Mouse (Mus musculus): ENCODE measurements at regions not wholly inside any gene's neighbourhood (a gene's known extent, or its start where the extent isn't known, plus 50 kb on each side); places are given as distances from the start of the nearest gene placed in this dataset.

- WGBS = 52% methylated on average over 3 of the region's 3 CpGs
- TF ChIP-seq CTCF (IDR thresholded peaks at IDR 0.05; ENCODE audit: low read depth) (no peak), EP300 (IDR thresholded peaks at IDR 0.05; ENCODE audit: low read depth) (no peak)
Observed at GRCm38 (mm10) chr17:42934068-42934467, 57.6 kb upstream of the Cd2ap start.

GRCm38 (mm10) chr17:42933335-42934004, 57.0 kb upstream of the Cd2ap start:
- no peak for DNase-seq (ENCODE audit: low spot score)
- no peaks in the 10 kb centered on the region for H3K9me3 ChIP-seq (replicated peaks; ENCODE audit: control insufficient read depth, low read length)
- ATAC-seq (ENCODE audit: insufficient read depth, low read depth) = no peak
- peaks cover 21% of the 10 kb centered on the region; the same call in 1 of the 2 replicates for H3K4me1 ChIP-seq (ENCODE audit: control insufficient read depth, insufficient read depth)
- no peaks in the 10 kb centered on the region for H3K27me3 ChIP-seq (ENCODE audit: control insufficient read depth, insufficient read depth, low read length)
- no peak overlapping the region for H3K4me3 ChIP-seq (ENCODE audit: low read depth, low read length)
- no peak overlapping the region for H3K9ac ChIP-seq (replicated peaks; ENCODE audit: low read depth, low read length)
- no peak for TF ChIP-seq CTCF (IDR thresholded peaks at IDR 0.05; ENCODE audit: low read depth)
- TF ChIP-seq EP300 (IDR thresholded peaks at IDR 0.05; ENCODE audit: low read depth) = no peak
- H3K4me2 ChIP-seq (ENCODE audit: low read depth, low read length) = no peak overlapping the region
- no peak overlapping the region for H3K27ac ChIP-seq (ENCODE audit: low read depth)
- no peaks in the 10 kb centered on the region for H3K36me3 ChIP-seq (replicated peaks; ENCODE audit: control insufficient read depth, insufficient read depth, low read length)
- 72% methylated on average over 7 of the region's 7 CpGs for WGBS

More at GRCm38 (mm10) chr17:42934068-42934467, 57.6 kb upstream of the Cd2ap start:
- Histone ChIP-seq H3K27me3 (ENCODE audit: control insufficient read depth, insufficient read depth, low read length) (no peaks in the 10 kb centered on the region), H3K4me2 (ENCODE audit: low read depth, low read length) (no peak overlapping the region), H3K36me3 (replicated peaks; ENCODE audit: control insufficient read depth, insufficient read depth, low read length) (no peaks in the 10 kb centered on the region), H3K4me1 (ENCODE audit: control insufficient read depth, insufficient read depth) (peaks cover 15% of the 10 kb centered on the region; the same call in 1 of the 2 replicates), H3K4me3 (ENCODE audit: low read depth, low read length) (no peak overlapping the region), H3K27ac (ENCODE audit: low read depth) (no peak overlapping the region), H3K9me3 (replicated peaks; ENCODE audit: control insufficient read depth, low read length) (no peaks in the 10 kb centered on the region), H3K9ac (replicated peaks; ENCODE audit: low read depth, low read length) (no peak overlapping the region)
- DNase-seq (ENCODE audit: low spot score) = no peak
- ATAC-seq (ENCODE audit: insufficient read depth, low read depth) = no peak

GRCm38 (mm10) chr17:42927320-42927719, 50.9 kb upstream of the Cd2ap start:
- Histone ChIP-seq H3K9me3 (replicated peaks; ENCODE audit: control insufficient read depth, low read length) (no peaks in the 10 kb centered on the region), H3K4me2 (ENCODE audit: low read depth, low read length) (no peak overlapping the region), H3K27me3 (ENCODE audit: control insufficient read depth, insufficient read depth, low read length) (no peaks in the 10 kb centered on the region), H3K4me3 (ENCODE audit: low read depth, low read length) (no peak overlapping the region), H3K27ac (ENCODE audit: low read depth) (peak overlapping the region; percentile 89), H3K9ac (replicated peaks; ENCODE audit: low read depth, low read length) (no peak overlapping the region), H3K4me1 (ENCODE audit: control insufficient read depth, insufficient read depth) (peaks cover 29% of the 10 kb centered on the region; the same call in 1 of the 2 replicates), H3K36me3 (replicated peaks; ENCODE audit: control insufficient read depth, insufficient read depth, low read length) (no peaks in the 10 kb centered on the region)
- DNase-seq (ENCODE audit: low spot score) = peak; percentile 91
- 34% methylated on average over 4 of the region's 4 CpGs for WGBS
- peak; percentile 94 for ATAC-seq (ENCODE audit: insufficient read depth, low read depth)
- TF ChIP-seq EP300 (IDR thresholded peaks at IDR 0.05; ENCODE audit: low read depth) = peak; percentile 51; the same call in 1 of the 2 replicates
- no peak for TF ChIP-seq CTCF (IDR thresholded peaks at IDR 0.05; ENCODE audit: low read depth)

Data from heart, postnatal 0 days (tissue).